Mouse (Mus musculus) heart, postnatal 25 days (tissue): ENCODE data around the gene Pou2f1. TPM values are rescaled to one million over a fixed set of nuclear protein-coding genes. Genes with fewer than 3 reads are reported as not detected.
A peak's percentile ranks its signal among the peaks of the same experiment; 100 is the strongest.
"Not testable (repeated sequence)": the region's sequence is repeated elsewhere in the genome, so short reads cannot be mapped to it uniquely, and the experiment has no call there.

Experiments
- DNase-seq: peaks from one replicate; pipeline ENCODE4 v3.0.0; 2022; ENCODE audit warnings: low spot score
- intact Hi-C: fragments of 180-260 bp; cut with DNase I; formaldehyde crosslinking; loops from one replicate; pipeline ENCODE4 v1.15.1; 2025
- total RNA-seq, 2 experiments: library from RNA; stranded (reverse); gene quantifications; 2 replicates each; pipeline ENCODE4 v1.2.3; 2021

Gene Pou2f1
- total RNA-seq, 2 experiments from 2014 or later, result 11.8 to 13.0 TPM

DNA sequence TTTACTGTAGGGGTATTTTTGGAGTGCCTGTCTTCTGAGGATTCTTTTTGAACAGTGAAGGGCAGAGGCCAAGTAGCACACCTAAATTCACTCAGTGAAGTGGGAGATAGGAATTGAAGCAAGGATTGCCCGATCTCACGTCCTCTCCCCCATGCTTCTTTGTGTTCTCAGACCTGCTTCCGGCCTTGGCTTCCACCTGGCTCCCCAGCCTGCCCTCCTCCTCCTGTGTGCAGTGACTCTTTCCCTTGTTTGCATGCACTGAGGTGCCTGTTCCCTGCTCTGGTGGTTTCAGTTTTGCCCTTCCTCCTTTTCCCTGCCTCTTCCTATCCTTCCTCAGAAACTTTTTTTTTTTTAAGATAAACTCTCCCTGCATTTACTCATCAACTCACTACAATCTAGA lies 4.5 kb upstream of the Pou2f1 start:
- intact Hi-C loops, result loop anchor here (10.0 kb wide), 1 partner anchor 342 kb away; no protein-coding TSS in a partner anchor
- DNase-seq, result no peak

DNA sequence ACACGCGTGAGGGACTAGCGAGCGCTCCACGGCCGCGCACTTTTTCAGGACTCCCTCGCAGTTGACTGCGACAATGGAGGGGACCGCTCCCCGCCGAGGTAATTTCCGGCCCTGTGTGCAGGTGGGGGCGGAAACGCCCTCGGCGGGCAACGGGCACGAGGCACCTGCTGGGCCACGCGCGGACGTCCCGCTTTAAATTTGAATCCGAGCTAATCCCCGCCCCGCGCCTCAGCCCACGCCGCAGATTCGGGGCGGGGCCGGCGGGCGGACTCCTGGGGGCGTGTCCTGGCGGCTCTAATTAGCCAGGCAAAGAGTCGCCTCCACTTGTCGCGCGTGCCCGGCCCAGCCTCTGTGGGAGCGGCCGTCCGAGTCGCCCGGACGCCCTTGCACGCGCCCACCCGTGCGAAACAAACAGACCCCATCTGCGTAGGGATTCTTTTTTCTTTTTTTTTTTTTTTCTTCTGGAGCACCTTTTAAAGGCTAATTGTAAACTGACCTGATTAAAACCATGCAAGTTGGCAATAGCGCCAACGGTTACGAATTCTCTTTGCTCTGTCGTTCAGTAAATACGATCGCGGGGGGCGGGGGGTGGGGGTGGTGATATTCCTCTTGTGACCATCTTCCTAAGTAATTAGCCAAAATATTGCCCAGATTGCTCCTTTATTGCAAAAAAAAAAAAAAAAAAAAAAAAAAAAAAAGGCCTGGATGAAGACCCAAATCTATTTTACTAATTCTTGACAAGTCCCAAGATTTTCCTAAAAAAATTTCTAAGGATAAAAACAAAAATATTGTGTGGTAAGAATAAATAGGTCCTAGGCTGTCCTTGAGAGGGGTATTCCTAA lies 924 bp upstream of the Pou2f1 start:
- intact Hi-C loops, result loop anchor here (2.0 to 10.0 kb wide), 2 partner anchors 149 to 339 kb away; no protein-coding TSS in a partner anchor
- DNase-seq, result peak; percentile 87

DNA sequence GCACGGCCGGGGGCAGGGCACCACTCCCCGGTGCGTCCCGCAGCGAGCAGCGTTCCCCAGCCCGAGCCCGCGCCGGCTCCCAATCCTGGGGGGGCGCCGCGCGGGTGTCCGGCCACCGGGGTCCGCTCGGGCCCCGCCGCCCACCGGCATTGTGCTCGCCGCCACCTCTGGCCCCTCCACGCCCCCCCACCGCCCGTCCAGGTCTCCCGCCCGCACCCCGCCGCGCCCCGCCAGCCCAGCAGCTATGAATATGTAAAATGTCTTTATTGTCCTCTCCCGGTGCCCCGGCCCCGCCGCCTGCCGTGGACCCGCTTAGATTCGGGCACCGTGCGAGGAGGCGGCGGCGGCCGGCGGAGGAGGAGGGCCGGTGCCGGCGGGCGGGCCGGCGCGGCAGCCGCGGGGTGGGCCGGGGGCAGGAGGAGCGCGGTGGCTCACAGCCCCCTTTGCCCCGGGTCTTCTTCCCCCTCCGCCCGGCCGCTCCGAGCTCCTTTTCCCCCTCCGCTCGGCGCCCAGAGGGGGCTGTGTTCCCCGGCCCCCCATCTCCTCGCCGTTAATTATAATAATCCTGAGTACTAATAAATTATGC lies 481 bp downstream of the Pou2f1 start:
- DNase-seq, result no peak

GRCm38 (mm10) chr1:166001121-166001903 lies 1.2 kb downstream of the Pou2f1 start:
- intact Hi-C loops, result loop anchor here (2.0 to 10.0 kb wide), 3 partner anchors 337 to 541 kb away; partner anchors contain the start of genes Dcaf6 and Mpc2
- peak; percentile 11 for DNase-seq

More for the DNA sequence above, 481 bp downstream of the Pou2f1 start:
- intact Hi-C loops, result loop anchor here (2.0 to 10.0 kb wide), 4 partner anchors 151 to 541 kb away; partner anchors contain the start of genes Dcaf6 and Mpc2

DNA sequence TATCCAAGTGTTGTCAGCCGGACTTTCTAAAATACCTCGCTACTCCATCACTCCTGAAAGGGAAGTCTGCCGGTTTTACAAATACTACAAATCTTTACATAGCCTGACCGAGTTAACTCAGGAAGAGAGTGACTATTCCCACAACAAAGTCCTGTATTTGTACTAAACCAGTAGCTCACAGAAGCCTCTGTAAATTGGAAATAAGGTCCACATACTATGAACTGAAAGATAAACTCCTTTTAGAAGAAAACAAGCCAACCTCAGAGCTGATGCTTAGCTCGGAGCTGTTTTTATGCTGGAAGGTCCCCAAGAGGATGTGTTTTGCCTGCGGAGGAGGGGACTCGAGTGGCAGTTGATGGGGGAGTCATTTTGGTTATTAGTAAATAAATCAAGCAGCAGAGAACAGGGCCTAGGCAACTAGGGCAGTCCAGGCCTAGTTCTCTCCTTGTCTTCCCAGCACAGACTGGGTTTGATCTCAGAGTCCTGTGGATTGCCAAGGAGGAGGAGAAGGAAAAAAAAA lies 1.8 kb downstream of the Pou2f1 start:
- intact Hi-C loops, result loop anchor here (2.0 to 10.0 kb wide), 3 partner anchors 336 to 540 kb away; partner anchors contain the start of genes Dcaf6 and Mpc2
- DNase-seq, result no peak

- intact Hi-C loops, result loop anchor here (2.0 to 10.0 kb wide), 3 partner anchors 335 to 539 kb away; partner anchors contain the start of genes Dcaf6 and Mpc2
- no peak for DNase-seq
These were observed 2.8 kb downstream of the Pou2f1 start for GRCm38 (mm10) chr1:165999709-166000108.

DNA sequence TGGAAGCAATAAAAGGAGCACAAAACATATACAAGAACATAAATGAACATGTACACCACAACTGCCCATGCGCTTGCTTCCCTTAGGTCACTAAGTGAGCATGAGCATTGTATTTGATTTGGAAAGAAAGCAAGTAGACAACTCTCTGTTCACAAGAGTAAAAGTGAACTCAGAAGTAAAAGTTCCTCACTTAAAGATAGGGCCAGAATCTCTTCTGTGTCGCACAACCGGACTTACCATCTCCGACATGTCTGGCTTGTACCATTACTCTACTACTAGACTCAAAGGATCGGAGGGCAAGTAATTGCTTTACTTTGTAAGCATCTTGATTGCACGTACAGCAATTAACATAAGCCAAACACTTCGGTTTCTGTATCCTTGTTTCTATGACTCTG lies 6.8 kb downstream of the Pou2f1 start:
- intact Hi-C loops, result no loop called here

GRCm38 (mm10) chr1:165995011-165995660 lies 7.3 kb downstream of the Pou2f1 start:
- intact Hi-C loops, DNase-seq: not testable (repeated sequence)

More for the DNA sequence above, 6.8 kb downstream of the Pou2f1 start:
- DNase-seq, result no peak

DNA sequence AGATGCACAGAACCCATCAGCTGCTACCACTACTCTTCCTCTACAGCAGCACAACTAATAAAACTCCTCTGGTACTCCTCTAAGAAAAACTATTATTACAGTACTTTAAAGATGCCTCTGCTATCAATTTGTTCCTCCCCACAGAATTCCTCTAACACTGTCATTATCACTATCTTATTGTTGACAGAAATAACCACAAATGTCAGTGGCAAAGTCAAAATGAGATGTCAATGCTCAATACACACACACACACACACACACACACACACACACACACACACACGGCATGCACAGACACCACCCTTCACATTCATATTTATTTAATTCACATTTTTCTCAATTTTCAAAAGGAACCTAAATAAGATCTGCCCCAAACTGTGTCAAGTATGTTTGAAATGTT lies 8.2 kb downstream of the Pou2f1 start:
- no peak for DNase-seq
- intact Hi-C loops, result no loop called here

GRCm38 (mm10) chr1:165993270-165994156 lies 9.0 kb downstream of the Pou2f1 start:
- DNase-seq, result no peak
- intact Hi-C loops, result no loop called here

- no peak for DNase-seq
- intact Hi-C loops, result no loop called here
These were observed 13.9 kb downstream of the Pou2f1 start for GRCm38 (mm10) chr1:165988536-165988935.

DNA sequence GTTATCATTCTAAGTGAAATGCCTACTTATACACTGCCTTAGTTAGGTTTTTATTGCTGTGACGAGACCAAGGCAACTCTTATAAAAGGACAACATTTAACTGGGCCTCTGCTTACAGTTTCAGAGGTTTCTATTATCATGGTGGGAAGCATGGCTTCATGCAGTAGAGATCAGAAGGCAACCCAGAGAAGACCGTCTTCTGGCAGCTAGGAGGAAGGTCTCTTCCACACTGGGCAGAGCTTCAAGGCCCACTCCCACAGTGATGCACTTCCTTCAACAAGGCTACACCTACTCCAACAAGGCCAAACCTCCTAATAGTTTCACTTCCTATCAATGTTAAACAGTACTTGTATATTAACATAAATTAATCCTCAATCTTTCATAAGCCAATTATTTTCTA lies 14.4 kb downstream of the Pou2f1 start:
- DNase-seq, result no peak
- intact Hi-C loops, result no loop called here

DNA sequence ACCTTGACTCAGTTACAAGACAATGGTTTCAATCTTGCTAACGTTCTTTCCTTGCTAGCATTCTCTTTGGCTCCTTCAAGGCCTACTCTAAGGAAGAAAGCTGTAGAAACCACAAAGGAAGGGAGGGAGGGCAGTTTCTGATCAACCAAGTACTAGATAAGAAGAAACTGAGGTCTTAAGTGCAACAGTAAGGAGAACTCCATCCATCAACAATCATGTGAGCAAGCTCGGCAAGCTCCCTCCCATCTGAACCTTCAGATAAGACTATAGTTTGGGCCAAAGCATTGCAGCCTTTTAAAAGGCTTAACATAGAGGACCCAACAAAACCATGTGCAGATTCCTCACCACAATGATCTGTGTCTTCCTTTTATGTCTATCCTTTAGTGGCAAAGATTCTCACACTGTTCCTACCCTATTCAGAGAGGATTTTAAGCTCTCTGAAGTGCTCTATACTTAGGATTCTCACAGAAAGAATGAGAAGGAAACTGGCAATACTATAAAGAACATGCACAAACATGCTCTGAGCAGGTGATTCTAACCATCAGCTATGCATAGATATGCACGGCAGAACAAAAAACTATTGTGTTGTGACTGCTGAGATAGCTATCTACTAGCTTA lies 16.6 kb downstream of the Pou2f1 start:
- no peak for DNase-seq
- intact Hi-C loops, result no loop called here

DNA sequence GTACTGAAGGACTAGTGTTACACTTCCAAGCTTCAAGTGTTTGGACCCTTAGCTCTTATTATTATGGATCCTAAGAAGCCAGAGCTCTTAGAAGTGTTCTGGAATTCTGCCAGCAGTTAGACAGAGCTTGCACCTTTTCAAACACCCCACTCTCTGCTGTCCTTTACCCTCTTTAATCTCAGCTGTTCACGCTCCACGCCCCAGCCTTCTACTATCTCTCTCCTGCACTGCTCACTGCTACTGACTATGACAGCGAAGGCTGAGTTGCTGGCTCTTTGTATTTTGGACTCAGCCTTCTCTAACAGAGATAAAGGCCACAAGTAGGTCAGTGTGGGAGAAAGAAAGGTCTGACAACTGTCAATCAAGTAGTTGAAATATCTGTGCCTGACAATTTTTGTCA lies 17.3 kb downstream of the Pou2f1 start:
- no peak for DNase-seq
- intact Hi-C loops, result no loop called here

- intact Hi-C loops, result no loop called here
- DNase-seq, result peak; percentile 8
These were observed 25.6 kb downstream of the Pou2f1 start for GRCm38 (mm10) chr1:165976672-165977448.

GRCm38 (mm10) chr1:165969001-165969690 lies 33.3 kb downstream of the Pou2f1 start:
- DNase-seq, result no peak
- intact Hi-C loops, result no loop called here
